Mouse (Mus musculus) liver, adult 2 months (tissue): ENCODE measurements around the gene Rnf43. TPM values are rescaled to one million over a fixed set of nuclear protein-coding genes. Genes with fewer than 3 reads are reported as not detected.

Experiments used
- DNase-seq: peaks from one replicate; pipeline ENCODE4 v3.0.0-alpha.2; 2011; ENCODE audit warnings: low read depth, low spot score; ENCODE audit errors: extremely low read depth
- H3K27ac ChIP-seq: fragments of 200-500 bp; replicated peaks from 2 replicates; pipeline ENCODE4 v1.5.1; 2012; ENCODE audit warnings: low read depth, mild to moderate bottlenecking, control low read depth, inconsistent platforms, low read length; ENCODE audit not compliant: insufficient read depth
- H3K27me3 ChIP-seq: fragments of 200-500 bp; 2 replicates; pipeline ENCODE4 v1.6.1; 2012; ENCODE audit warnings: mild to moderate bottlenecking, moderate library complexity, low read length, inconsistent platforms; ENCODE audit not compliant: control insufficient read depth, insufficient read depth
- H3K36me3 ChIP-seq: fragments of 200-500 bp; 2 replicates; pipeline ENCODE4 v1.6.1; 2012; ENCODE audit warnings: low read length, inconsistent platforms; ENCODE audit not compliant: control insufficient read depth, insufficient read depth
- H3K4me1 ChIP-seq: fragments of 200-500 bp; 2 replicates; pipeline ENCODE4 v1.6.1; 2011; ENCODE audit warnings: low read length; ENCODE audit not compliant: control insufficient read depth, insufficient read depth
- H3K4me3 ChIP-seq: fragments of 200-500 bp; 2 replicates; pipeline ENCODE4 v1.5.1; 2011; ENCODE audit warnings: low read depth, mild to moderate bottlenecking, control low read depth, low read length, moderate library complexity; ENCODE audit not compliant: insufficient read depth
- H3K79me2 ChIP-seq: fragments of 200-500 bp; 2 replicates; pipeline ENCODE4 v1.6.1; 2012; ENCODE audit warnings: inconsistent platforms, mild to moderate bottlenecking, low read length, moderate library complexity; ENCODE audit not compliant: control insufficient read depth, insufficient read depth
- H3K9ac ChIP-seq: fragments of 200-500 bp; 2 replicates; pipeline ENCODE4 v1.6.1; 2012; ENCODE audit warnings: low read depth, mild to moderate bottlenecking, control low read depth, inconsistent platforms, low read length
- CTCF ChIP-seq: fragments of 200-500 bp; IDR thresholded peaks from 2 replicates; pipeline ENCODE4 v1.5.1; 2011; ENCODE audit warnings: low read depth, low read length, control low read depth
- POLR2A ChIP-seq: fragments of 200-500 bp; IDR thresholded peaks from 2 replicates; pipeline ENCODE4 v1.6.1; 2011; ENCODE audit warnings: low read length, control low read depth; ENCODE audit not compliant: insufficient read depth; ENCODE audit errors: extremely low read depth
- WGBS: fragments of 180-500 bp; shearing (Covaris S2); methylation state at CpG from one replicate; pipeline ENCODE4 v1.1.7; 2018; 5-methylcytosine and 5-hydroxymethylcytosine counted together
- polyA plus RNA-seq: library from polyadenylated mRNA; depleted of rRNA; stranded (reverse); fragments of >200 nt; gene quantifications from 2 replicates; pipeline ENCODE4 v1.2.3, GENCODE M21; 2012
- total RNA-seq: library from RNA; depleted of rRNA; stranded (reverse); fragments of >200 nt; gene quantifications from 2 replicates; pipeline ENCODE4 v1.2.3, GENCODE M21; 2014

The Rnf43 gene
- total and polyA plus RNA-seq, 2 experiments: 14.1 to 19.5 TPM

- TF ChIP-seq CTCF: no peak
- TF ChIP-seq POLR2A: no peak
- H3K27ac ChIP-seq: peak overlapping the region; percentile 64
- peak; percentile 74 for DNase-seq
- H3K36me3 ChIP-seq: no peaks in the 10 kb centered on the region
- 15% methylated on average over 12 of the region's 12 CpGs for WGBS
- H3K4me1 ChIP-seq: 0 out of 2 replicates have a peak, but pooled peaks cover 2% of the 10 kb centered on the region
- H3K27me3 ChIP-seq: no peaks in the 10 kb centered on the region
- peaks cover 5% of the 10 kb centered on the region; the same call in 1 of the 2 replicates for H3K79me2 ChIP-seq
- peak overlapping the region; percentile 61 for H3K9ac ChIP-seq
- peak overlapping the region; percentile 53 for H3K4me3 ChIP-seq
These were observed 3.9 kb downstream of the Rnf43 start for GRCm38 (mm10) chr11:87666256-87667035.

GRCm38 (mm10) chr11:87667107-87668090 lies 4.9 kb downstream of the Rnf43 start:
- TF ChIP-seq CTCF (no peak), POLR2A (no peak)
- no peak overlapping the region; the same call in 1 of the 2 replicates for H3K4me3 ChIP-seq
- H3K79me2 ChIP-seq: peaks cover 8% of the 10 kb centered on the region; the same call in 1 of the 2 replicates
- H3K4me1 ChIP-seq: 0 out of 2 replicates have a peak, but pooled peaks cover 2% of the 10 kb centered on the region
- no peaks in the 10 kb centered on the region for H3K36me3 ChIP-seq
- DNase-seq: no peak
- H3K27me3 ChIP-seq: no peaks in the 10 kb centered on the region
- 34% methylated on average over 4 of the region's 4 CpGs for WGBS
- H3K9ac ChIP-seq: no peak overlapping the region
- H3K27ac ChIP-seq: no peak overlapping the region; the same call in 1 of the 2 replicates

- Histone ChIP-seq H3K27ac (no peak overlapping the region), H3K27me3 (no peaks in the 10 kb centered on the region), H3K4me3 (no peak overlapping the region), H3K9ac (no peak overlapping the region), H3K4me1 (no peaks in the 10 kb centered on the region), H3K36me3 (peaks cover 1% of the 10 kb centered on the region; the same call in 1 of the 2 replicates), H3K79me2 (peaks cover 15% of the 10 kb centered on the region; the same call in 1 of the 2 replicates)
- no peak for DNase-seq
- no peak for TF ChIP-seq POLR2A
- 96% methylated on average over 1 of the region's 1 CpGs for WGBS
These were observed 10.8 kb downstream of the Rnf43 start for GRCm38 (mm10) chr11:87673282-87673681.

GRCm38 (mm10) chr11:87675606-87676005 lies 13.1 kb downstream of the Rnf43 start:
- H3K4me3 ChIP-seq: no peak overlapping the region
- H3K4me1 ChIP-seq: no peaks in the 10 kb centered on the region
- peaks cover 1% of the 10 kb centered on the region; the same call in 1 of the 2 replicates for H3K36me3 ChIP-seq
- WGBS: 88% methylated on average over 6 of the region's 6 CpGs
- H3K27me3 ChIP-seq: no peaks in the 10 kb centered on the region
- H3K27ac ChIP-seq: no peak overlapping the region
- DNase-seq: no peak
- H3K9ac ChIP-seq: no peak overlapping the region
- no peak for TF ChIP-seq POLR2A
- TF ChIP-seq CTCF: no peak
- peaks cover 21% of the 10 kb centered on the region; the same call in 1 of the 2 replicates for H3K79me2 ChIP-seq

GRCm38 (mm10) chr11:87677756-87678155 lies 15.2 kb downstream of the Rnf43 start:
- H3K9ac ChIP-seq: no peak overlapping the region
- WGBS: 84% methylated on average over 5 of the region's 5 CpGs
- TF ChIP-seq POLR2A: no peak
- TF ChIP-seq CTCF: no peak
- peaks cover 3% of the 10 kb centered on the region for H3K4me1 ChIP-seq
- no peak for DNase-seq
- peaks cover 1% of the 10 kb centered on the region; the same call in 1 of the 2 replicates for H3K36me3 ChIP-seq
- H3K79me2 ChIP-seq: peaks cover 27% of the 10 kb centered on the region; the same call in 1 of the 2 replicates
- H3K4me3 ChIP-seq: no peak overlapping the region
- H3K27ac ChIP-seq: no peak overlapping the region
- no peaks in the 10 kb centered on the region for H3K27me3 ChIP-seq
